Mouse (Mus musculus): ENCODE data around the gene Adgrl3. TPM values are rescaled to one million over a fixed set of nuclear protein-coding genes. Genes with fewer than 3 reads are reported as not detected.

Gene Adgrl3
- polyA plus RNA-seq, 1 experiment, result 3.2 TPM

GRCm38 (mm10) chr5:81558965-81559364 is 539.0 kb downstream of the Adgrl3 start:
- DNase-seq (ENCODE audit: low read depth), result no peak

- DNase-seq (ENCODE audit: low read depth), result no peak
Measured at GRCm38 (mm10) chr5:81564294-81564693, 544.4 kb downstream of the Adgrl3 start.

GRCm38 (mm10) chr5:81566577-81566976 is 546.6 kb downstream of the Adgrl3 start:
- no peak for DNase-seq (ENCODE audit: low read depth)

- DNase-seq (ENCODE audit: low read depth), result no peak
Measured at GRCm38 (mm10) chr5:81568743-81569142, 548.8 kb downstream of the Adgrl3 start.

- no peak for DNase-seq (ENCODE audit: low read depth)
Measured at GRCm38 (mm10) chr5:81582886-81583285, 562.9 kb downstream of the Adgrl3 start.

- DNase-seq (ENCODE audit: low read depth), result no peak
Measured at GRCm38 (mm10) chr5:81583425-81583824, 563.5 kb downstream of the Adgrl3 start.

GRCm38 (mm10) chr5:81584945-81585344 is 565.0 kb downstream of the Adgrl3 start:
- no peak for DNase-seq (ENCODE audit: low read depth)

GRCm38 (mm10) chr5:81590005-81590694 is 570.2 kb downstream of the Adgrl3 start:
- no peak for DNase-seq (ENCODE audit: low read depth)

- DNase-seq (ENCODE audit: low read depth), result no peak
Measured at GRCm38 (mm10) chr5:81591481-81591880, 571.5 kb downstream of the Adgrl3 start.

GRCm38 (mm10) chr5:81593396-81593995 is 573.6 kb downstream of the Adgrl3 start:
- DNase-seq (ENCODE audit: low read depth), result no peak

GRCm38 (mm10) chr5:81598041-81598440 is 578.1 kb downstream of the Adgrl3 start:
- no peak for DNase-seq (ENCODE audit: low read depth)

GRCm38 (mm10) chr5:81602889-81603288 is 583.0 kb downstream of the Adgrl3 start:
- DNase-seq (ENCODE audit: low read depth), result no peak

- DNase-seq (ENCODE audit: low read depth), result no peak
Measured at GRCm38 (mm10) chr5:81605646-81606045, 585.7 kb downstream of the Adgrl3 start.

GRCm38 (mm10) chr5:81610223-81610622 is 590.3 kb downstream of the Adgrl3 start:
- DNase-seq (ENCODE audit: low read depth), result peak; percentile 16

- no peak for DNase-seq (ENCODE audit: low read depth)
Measured at GRCm38 (mm10) chr5:81614674-81615073, 594.7 kb downstream of the Adgrl3 start.

- no peak for DNase-seq (ENCODE audit: low read depth)
Measured at GRCm38 (mm10) chr5:81621106-81621505, 601.2 kb downstream of the Adgrl3 start.

GRCm38 (mm10) chr5:81621715-81622114 is 601.8 kb downstream of the Adgrl3 start:
- DNase-seq (ENCODE audit: low read depth), result no peak

- no peak for DNase-seq (ENCODE audit: low read depth)
Measured at GRCm38 (mm10) chr5:81623846-81624245, 603.9 kb downstream of the Adgrl3 start.

- DNase-seq (ENCODE audit: low read depth), result no peak
Measured at GRCm38 (mm10) chr5:81636169-81636568, 616.2 kb downstream of the Adgrl3 start.

- DNase-seq (ENCODE audit: low read depth), result no peak
Measured at GRCm38 (mm10) chr5:81638422-81638821, 618.5 kb downstream of the Adgrl3 start.

GRCm38 (mm10) chr5:81640118-81640517 is 620.2 kb downstream of the Adgrl3 start:
- DNase-seq (ENCODE audit: low read depth), result no peak

GRCm38 (mm10) chr5:81645557-81645956 is 625.6 kb downstream of the Adgrl3 start:
- no peak for DNase-seq (ENCODE audit: low read depth)

- peak; percentile 8 for DNase-seq (ENCODE audit: low read depth)
Measured at GRCm38 (mm10) chr5:81653941-81654340, 634.0 kb downstream of the Adgrl3 start.

All from gonadal fat pad, adult 2 months (tissue).